Mouse (Mus musculus) layer of hippocampus, adult 9-10 months (tissue): ENCODE data around the gene Tkt.
"Not testable (repeated sequence)": the region's sequence is repeated elsewhere in the genome, so short reads cannot be mapped to it uniquely, and the experiment has no call there.

Experiments
- DNase-seq: peaks from one replicate; pipeline ENCODE4 v3.0.0; 2022; ENCODE audit warnings: low spot score

Gene Tkt

GRCm38 (mm10) chr14:30548131-30548720 lies at the start of gene Tkt:
Gene Tkt, plus strand, starts transcription at chr14:30548359.
- DNase-seq, result no peak

DNA sequence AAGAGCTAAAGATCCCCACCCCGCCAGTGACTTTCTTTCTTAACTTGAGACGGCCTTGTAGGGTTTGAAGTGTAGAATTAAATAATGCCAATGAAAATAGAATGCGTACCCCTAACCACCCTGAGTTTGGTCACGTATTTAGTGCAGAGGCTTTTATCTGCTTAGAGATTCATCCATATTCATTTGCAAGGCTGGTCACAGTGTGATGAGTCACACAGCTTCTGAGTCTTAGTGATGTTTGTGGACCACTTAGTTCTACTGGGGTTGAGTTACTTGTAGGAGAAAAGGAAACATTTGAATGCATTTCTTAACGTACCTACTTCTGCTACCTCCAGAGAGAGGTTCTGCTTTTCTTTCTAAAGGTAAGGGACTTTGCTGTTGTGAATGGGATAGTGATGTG lies 43.2 kb upstream of the Tkt start:
- no peak for DNase-seq

DNA sequence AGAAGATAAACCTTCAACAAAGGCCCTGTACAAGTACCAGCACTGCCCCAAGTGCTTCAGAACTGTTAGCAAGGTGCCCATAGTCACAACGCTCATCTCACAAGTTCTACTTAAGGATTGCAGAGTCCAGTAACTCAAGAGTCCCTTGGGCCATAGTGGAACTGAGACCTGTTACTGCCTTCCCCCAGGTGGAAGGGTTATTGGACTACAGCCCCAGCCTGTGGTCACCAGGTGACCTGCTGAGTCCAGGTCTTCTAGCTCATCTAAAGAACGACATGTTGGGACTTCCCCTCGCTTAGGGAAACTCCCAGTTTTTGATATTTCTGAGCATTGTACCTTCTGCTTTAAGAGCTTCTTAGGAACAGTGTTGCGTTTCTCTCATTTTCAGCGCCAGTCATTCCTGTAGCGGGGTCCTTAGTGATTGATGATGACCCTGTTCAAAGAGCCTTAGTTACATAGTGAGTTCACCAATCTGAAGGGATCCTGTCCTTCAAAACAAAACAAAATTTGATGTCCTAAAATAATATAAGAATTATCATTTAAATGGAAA lies 37.9 kb upstream of the Tkt start:
- DNase-seq, result no peak

DNA sequence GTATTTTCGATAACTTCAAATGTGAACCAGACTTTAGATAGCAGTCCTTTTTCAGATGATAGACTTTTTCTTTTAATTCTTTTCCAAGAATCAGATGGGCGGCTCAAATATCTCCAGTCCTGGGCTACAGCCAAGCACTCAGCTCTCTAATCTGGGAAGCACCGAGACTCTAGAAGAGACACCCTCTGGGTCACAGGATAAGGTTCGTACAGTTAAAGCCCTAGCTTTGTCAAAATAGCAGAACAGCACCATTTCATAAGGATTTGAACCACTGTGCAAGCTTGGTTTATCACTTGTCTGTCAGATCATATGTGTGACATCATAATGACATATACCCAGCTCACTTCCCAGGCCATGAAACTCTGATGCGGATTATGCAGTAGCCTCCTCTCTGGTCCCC lies 35.3 kb upstream of the Tkt start:
- no peak for DNase-seq

DNA sequence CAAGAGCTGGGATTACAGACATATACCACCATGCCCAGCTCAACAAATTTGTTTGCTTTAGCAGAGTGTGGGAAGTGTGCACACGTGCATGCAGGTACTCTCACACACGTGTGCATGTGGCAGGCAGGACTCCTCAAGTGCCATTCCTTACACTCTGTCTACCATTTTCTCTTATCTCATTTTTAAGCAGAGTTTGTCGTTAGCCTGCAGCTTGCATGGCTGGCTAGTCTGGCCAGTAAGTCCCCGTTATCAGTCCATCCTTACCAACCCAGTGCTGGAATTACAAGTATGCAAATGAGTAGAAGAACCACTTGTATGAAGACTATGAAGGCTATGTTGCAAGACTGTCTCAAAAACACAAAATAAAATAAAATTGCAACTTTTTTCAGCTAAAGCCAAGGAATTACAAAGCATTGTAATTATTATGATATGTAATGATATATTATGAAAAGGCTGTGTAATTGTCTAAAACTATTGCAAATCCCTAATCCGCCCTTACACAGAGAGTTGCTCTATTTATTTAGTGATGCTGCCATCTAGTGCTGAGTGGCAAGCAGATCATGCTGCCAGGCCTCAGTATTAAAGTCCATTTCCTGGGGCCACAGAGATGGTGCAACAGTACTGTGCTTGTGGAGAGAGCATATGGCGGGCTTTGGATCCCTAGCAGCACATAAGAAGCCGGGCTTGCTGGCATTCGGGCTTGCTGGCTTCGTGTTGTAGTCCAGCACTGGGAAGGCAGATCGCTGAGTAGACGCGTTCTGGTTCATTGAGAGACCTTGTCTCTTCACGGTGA lies 32.0 kb upstream of the Tkt start:
- DNase-seq, result no peak

- no peak for DNase-seq
These were observed 28.8 kb upstream of the Tkt start for GRCm38 (mm10) chr14:30519323-30519722.

DNA sequence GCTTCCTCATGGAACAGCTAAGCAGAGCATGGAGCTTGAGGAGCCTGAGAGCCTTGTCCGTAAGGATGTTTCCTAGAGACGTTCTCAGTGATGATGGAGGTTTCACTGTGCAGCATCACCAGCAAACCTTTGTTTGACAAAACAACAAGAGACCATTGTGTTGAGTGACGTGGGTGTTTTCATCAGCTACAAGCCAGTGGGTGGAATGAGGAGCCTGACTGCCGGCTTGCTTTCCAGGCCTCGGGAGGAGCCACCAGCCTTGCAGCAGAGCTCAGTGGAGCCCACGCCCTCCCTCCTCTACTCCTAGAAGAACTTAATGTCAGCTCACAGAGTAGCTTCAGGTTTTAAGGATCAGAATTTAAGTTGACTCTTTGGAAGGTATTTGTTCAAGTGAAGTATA lies 24.8 kb upstream of the Tkt start:
- no peak for DNase-seq

GRCm38 (mm10) chr14:30528392-30528791 lies 19.8 kb upstream of the Tkt start:
- DNase-seq, result no peak

GRCm38 (mm10) chr14:30528961-30529360 lies 19.2 kb upstream of the Tkt start:
- DNase-seq, result no peak

DNA sequence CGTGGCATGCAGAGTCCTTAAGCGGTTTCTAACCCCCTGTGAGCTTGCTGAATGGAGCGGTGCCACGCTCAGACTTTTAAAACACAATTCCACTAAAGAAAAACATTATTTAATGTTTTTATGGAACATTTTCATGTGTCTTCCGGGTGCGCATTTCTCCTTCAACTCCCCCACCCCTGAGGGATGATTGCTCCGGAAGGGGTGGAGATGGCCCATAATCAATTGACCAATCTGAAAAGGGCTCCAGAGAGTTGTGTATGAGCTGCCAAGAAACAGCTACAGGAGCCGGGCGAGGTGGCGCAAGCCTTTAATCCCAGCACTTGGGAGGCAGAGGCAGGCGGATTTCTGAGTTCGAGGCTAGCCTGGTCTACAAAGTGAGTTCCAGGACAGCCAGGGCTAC lies 18.7 kb upstream of the Tkt start:
- no peak for DNase-seq

DNA sequence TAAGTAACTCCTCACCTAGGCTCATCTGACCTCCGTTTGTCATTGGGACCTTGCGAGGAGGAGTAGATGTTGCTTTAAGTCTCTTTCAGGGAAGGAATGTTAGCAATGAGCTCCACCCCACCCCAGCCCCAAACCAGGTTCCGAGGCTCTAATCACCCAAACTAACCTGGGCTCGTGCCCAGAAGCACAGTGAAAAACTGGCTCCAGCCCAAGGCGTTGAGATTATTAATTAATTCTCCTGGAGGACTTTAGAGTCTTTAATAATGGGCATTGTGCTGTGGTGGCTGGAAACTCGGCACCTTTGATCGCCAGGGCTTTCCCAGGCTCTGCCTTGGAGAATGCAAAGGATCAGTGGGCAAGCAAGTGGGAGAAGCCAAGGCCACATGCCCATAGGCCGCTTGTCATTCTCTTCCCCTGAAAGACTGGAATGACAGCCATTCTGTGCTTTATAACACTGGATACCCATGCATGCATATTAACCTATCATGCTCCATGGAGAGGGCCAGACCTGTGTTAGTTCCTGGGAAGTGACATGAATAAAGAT lies 17.4 kb upstream of the Tkt start:
- DNase-seq, result no peak

DNA sequence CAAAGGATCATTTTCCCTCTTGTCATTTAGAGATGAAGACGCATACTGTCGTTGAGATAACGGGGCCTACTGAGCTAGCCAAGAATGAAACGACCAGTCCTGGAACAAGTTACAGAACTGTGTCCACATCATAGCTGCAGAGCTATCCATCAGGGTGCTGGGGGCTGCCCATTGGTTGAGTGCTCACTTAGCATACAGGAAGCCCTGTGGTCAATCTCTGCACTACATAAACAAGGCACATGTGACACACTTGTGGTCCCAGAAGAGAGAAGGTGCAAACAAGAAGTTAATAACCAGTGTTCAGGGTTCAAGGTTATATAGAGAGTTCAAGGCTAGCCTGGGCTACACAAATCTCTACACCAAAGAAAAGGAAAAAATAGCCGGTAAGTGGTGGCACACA lies 16.7 kb upstream of the Tkt start:
- no peak for DNase-seq

GRCm38 (mm10) chr14:30531896-30532295 lies 16.3 kb upstream of the Tkt start:
- DNase-seq, result no peak

- no peak for DNase-seq
These were observed 14.2 kb upstream of the Tkt start for GRCm38 (mm10) chr14:30533780-30534450.

DNA sequence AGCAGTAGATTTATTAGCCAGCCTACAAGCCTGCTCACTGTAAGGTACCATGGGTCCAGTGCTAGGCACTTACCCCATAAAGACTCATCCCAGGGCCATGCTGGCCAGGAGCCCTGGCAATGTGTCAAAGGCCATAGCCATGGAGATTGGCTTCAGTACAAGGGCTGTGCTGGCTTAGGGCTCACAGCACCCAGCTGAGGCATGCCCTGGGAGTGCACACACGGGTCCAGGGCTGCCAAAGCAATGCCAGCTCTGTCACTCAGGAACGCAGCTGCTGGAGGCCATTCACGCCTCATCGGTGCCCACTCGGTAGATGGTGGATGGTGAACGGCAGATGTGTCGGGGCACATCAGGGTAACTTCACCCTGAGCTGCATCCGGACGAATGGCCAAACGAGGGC lies 6.6 kb upstream of the Tkt start:
- DNase-seq, result no peak

DNA sequence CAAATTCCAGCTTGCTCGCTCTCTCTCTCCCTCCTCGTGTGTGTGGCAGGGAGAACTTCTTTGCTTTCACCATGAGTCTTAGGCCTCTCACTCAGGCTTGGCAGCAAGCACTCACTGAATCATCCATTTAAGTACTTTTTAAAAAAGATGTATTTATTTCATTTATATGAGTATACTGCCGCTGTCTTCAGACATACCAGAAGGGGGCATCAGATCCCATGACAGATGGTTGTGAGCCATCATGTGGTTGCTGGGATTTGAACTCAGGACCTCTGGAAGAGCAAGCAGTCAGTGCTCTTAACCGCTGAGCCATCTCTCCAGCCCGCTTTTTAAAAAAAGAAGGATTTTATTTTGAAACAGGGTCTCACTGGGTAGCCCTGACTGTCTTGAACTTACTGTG lies 4.8 kb upstream of the Tkt start:
- not testable (repeated sequence) for DNase-seq

DNA sequence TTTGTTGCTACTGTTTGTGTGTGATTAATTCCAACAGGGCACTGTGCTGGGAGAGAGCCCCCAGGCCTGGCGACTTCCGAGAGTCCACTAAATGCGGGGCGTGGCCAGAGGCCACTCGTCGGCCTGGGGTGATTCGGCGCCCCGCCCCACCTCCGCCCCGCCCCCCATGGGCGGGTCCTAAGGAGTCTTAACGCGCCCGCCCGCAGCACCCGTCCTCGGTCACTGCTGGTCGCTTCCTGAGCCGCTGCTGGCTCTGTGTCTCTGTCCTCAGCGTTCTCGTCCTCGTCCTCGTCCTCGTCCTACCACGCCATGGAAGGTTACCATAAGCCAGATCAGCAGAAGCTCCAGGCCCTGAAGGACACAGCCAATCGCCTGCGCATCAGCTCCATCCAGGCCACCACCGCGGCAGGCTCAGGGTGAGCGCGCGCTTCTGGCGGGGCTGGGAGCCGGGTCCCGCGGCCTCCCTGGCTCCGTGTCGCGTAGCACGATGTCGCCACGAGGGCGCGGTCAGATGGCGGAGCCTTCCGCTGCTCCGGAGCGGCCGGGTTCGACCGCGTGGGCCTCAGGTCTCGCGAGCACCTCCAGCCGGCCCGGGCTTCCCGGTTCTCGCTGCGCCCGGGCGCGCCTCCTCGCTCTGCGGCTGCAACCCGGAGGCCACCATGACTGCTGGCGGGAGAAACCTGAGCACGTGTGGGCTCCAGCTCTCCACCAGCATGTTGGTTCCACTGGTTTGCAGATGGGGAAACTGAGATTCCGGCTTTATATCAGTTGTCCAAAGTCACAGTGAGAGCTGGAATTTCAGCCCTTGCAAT lies 1.0 kb downstream of the Tkt start:
- DNase-seq, result peak; percentile 81

DNA sequence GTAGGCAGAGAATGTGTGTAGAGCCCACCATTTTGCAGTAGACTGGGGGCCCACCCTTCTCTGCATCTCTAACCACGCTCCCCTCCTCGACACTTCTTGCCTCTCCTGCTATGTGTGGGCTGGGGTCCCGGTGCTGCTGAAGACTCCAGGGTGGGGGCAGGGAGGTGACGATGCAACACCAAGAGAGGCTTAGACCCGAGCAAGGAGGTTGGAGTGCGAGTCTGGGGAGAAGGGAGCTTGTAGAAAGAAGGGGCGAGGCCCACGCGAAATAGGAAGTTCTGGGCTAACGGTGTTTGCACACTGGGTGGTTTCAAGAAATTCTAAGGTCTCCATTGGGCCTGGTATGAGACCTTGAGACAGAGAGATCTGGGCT lies 1.6 kb downstream of the Tkt start:
- DNase-seq, result no peak

DNA sequence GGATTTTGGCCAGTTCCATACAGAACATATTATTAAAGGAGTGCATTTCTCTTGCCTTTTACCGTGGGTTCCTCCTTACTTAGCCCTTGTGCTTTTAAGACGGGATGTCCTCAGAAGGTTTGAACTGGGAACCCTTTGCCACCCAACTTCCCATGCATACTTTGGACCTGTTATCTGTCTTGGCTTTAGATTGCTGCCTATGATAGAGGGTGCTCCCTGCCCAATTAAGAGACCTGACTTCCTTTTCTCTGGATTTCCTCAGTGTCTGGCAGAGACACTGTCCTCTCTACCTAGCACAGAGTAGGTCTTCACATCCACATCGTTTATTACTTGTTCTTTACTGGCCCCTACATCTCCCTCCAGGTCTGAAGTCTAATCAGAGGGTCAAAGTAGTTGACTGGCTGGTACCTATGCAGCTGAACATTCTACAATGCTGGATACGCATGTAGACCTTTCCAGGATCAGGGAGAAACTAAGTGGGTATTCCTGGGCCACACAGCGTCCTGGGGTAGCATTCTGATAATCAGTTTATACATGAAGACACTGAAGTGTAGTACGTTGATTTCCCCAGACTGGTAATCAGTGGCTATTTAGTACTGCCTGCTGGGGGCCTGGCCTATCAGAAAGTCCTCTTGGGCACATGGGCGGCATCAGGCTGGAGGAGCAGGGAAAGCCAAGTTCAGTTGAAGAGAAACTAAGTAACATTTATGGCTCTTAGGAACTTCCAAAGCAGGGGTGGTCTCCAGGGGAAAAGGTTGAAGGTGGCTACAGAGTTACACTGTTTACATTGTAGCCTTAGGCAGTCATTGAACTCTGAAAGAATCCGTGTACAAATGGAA lies 2.3 kb downstream of the Tkt start:
- DNase-seq, result no peak

- DNase-seq, result no peak
These were observed 3.4 kb downstream of the Tkt start for GRCm38 (mm10) chr14:30551509-30551908.

DNA sequence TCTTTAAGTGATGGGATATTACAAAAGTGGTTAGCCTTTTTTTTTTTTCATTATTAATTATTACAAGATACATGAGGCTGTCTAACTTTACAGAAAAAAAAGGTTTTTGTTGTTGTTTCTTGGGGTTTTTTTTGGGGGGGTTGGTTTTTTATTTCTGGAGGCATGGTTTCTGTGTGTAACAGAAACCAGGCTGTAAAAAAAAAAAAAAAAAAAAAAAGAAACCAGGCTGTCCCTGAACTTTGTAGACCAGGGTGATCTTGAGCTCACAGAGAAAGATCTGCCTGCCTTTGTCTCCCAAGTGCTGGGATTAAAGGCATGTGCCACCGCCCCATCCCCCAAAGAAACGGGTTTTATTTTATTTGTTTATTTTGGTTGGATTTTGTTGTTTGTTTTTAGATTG lies 3.8 kb downstream of the Tkt start:
- DNase-seq, result no peak
